Mouse (Mus musculus) brain, embryonic 14.5 days (tissue): ENCODE data around the gene Nr4a1. TPM values are rescaled to one million over a fixed set of nuclear protein-coding genes. Genes with fewer than 3 reads are reported as not detected.

Experiments used
- DNase-seq: peaks from one replicate; pipeline ENCODE4 v3.0.0-alpha.2; 2011; ENCODE audit warnings: low read depth
- CTCF ChIP-seq: fragments of 200-500 bp; IDR thresholded peaks from 2 replicates; pipeline ENCODE4 v1.5.1; 2012; ENCODE audit warnings: inconsistent platforms, mild to moderate bottlenecking, moderate library complexity, borderline replicate concordance; ENCODE audit not compliant: insufficient read depth, insufficient read length; ENCODE audit errors: extremely low read depth
- POLR2A ChIP-seq: fragments of 200-500 bp; IDR thresholded peaks from 2 replicates; pipeline ENCODE4 v1.6.1; 2012; ENCODE audit warnings: mild to moderate bottlenecking, inconsistent platforms, borderline replicate concordance; ENCODE audit not compliant: poor library complexity, insufficient read depth, insufficient read length, severe bottlenecking; ENCODE audit errors: extremely low read depth
- polyA plus RNA-seq: library from polyadenylated mRNA; depleted of rRNA; stranded (reverse); fragments of >200 nt; gene quantifications from 2 replicates; pipeline ENCODE4 v1.2.3, GENCODE M21; 2012

Gene Nr4a1
- polyA plus RNA-seq, 1 experiment = 10.5 TPM

- TF ChIP-seq POLR2A (peak; percentile 87), CTCF (peak; percentile 12; the same call in 1 of the 2 replicates)
- DNase-seq = peak; percentile 99
These were observed 7.6 kb upstream of the Nr4a1 start for GRCm38 (mm10) chr15:101246231-101247154.

GRCm38 (mm10) chr15:101247155-101247498, 6.9 kb upstream of the Nr4a1 start:
- no peak for DNase-seq
- TF ChIP-seq POLR2A (no peak), CTCF (no peak)

- no peak for DNase-seq
- TF ChIP-seq POLR2A (no peak), CTCF (no peak)
These were observed 5.9 kb upstream of the Nr4a1 start for GRCm38 (mm10) chr15:101248029-101248710.

DNA sequence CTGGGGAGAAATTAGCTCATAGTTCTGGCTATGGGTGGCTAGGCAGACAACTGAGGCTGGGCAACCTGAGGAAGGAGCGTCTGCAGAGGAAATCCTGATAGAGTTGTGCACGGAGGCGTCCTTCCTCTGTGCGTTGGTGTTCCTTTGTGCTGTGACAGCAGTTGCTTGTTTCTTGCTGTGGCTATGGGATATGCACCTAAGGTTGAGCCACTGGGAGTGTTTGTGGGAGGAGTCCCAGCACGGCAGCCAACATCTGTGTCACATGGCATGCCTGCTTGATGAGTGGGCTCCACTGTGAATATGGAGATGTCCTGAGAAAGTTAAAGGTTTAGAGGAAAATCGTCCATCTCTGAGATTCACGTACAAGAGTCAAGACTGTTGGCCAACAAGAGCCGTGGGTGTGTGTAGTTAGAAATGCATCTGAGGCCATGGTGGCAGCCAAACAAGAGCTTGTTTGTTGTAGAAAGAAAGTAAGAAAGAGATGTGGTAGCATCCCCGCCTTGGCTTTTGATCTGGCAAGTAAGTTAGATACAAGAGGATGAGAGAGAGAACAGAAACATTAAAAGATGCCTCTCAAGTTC, 3.8 kb upstream of the Nr4a1 start:
- DNase-seq = no peak
- no peak for TF ChIP-seq POLR2A
- TF ChIP-seq CTCF = no peak

GRCm38 (mm10) chr15:101251930-101252329, 2.1 kb upstream of the Nr4a1 start:
- TF ChIP-seq POLR2A (no peak), CTCF (no peak)
- DNase-seq = no peak

DNA sequence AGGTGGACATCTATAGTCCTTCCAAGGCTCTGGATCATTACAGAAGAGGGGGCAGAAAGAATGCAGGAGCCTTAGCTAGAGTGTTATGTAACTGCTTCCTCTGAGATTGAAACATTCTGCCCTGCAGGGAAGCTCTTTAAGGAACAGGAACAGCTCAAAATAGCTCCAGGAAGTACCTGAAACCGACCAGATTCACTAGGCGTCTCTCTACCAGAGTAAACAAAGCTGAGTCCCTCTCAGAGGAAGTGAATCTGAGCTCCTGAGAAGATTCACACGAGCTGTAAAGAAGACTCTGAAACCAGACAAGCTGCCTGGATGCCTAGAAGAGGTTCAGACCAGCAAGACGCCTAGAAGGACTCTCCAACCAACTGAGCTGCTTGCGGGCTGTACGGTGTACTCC, 1.5 kb upstream of the Nr4a1 start:
- TF ChIP-seq CTCF (no peak), POLR2A (no peak)

DNA sequence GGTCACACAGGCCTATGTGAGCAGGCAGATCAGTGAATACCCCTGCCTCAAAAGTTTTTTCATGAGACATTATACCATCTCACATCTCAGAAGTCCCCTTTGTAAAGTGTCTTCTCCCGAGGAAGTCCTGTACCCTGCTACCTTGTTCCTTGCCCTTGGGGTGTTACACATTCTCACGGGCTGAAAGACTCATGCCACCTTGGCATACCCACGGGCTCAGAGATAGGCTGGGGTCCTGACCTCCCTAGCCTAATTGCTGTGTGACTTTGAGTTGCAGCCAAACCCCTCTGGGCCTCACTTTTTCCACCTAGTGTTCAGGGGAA, 545 bp upstream of the Nr4a1 start:
- no peak for DNase-seq
- TF ChIP-seq POLR2A = no peak

More for the DNA sequence above, 1.5 kb upstream of the Nr4a1 start:
- no peak for DNase-seq

- no peak for DNase-seq
- no peak for TF ChIP-seq CTCF
- TF ChIP-seq POLR2A = no peak
These were observed 1.9 kb downstream of the Nr4a1 start for GRCm38 (mm10) chr15:101255842-101256462.

- TF ChIP-seq POLR2A (no peak), CTCF (no peak)
- DNase-seq = no peak
These were observed 2.6 kb downstream of the Nr4a1 start for GRCm38 (mm10) chr15:101256463-101257206.

- no peak for DNase-seq
- TF ChIP-seq POLR2A = no peak
- no peak for TF ChIP-seq CTCF
These were observed 4.4 kb downstream of the Nr4a1 start for GRCm38 (mm10) chr15:101258420-101258819.

GRCm38 (mm10) chr15:101259922-101260321, 5.9 kb downstream of the Nr4a1 start:
- TF ChIP-seq POLR2A = no peak
- TF ChIP-seq CTCF = no peak
- DNase-seq = no peak

DNA sequence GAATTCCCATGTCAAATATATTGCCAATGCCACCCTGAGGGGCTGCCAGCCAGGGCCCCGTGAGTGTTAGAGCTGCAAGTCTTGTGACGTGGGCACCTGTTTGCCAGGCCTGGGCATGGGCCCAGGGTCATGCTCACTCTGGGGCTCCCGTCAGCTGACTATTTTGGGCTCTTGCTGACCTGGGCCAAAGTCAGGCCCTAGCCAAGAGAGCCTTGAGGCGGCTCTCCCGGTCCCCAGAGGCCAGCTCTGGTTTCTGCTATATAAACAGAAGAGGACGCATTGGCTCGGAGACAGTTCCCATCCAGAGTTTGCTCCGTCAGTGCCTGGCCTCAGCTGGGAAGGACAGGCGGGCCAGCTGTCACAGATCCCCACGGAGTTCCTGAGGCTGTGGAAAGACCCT, 6.3 kb downstream of the Nr4a1 start:
- DNase-seq = no peak
- no peak for TF ChIP-seq CTCF
- no peak for TF ChIP-seq POLR2A
